Mouse (Mus musculus): ENCODE data around the gene Zfyve28. TPM values are rescaled to one million over a fixed set of nuclear protein-coding genes. Genes with fewer than 3 reads are reported as not detected.

Gene Zfyve28
- polyA plus RNA-seq, 1 experiment from 2014 or later, result 5.4 TPM

GRCm38 (mm10) chr5:34284156-34284750, 4.0 kb downstream of the Zfyve28 start:
- Histone ChIP-seq H3K9me3 (no peaks in the 10 kb centered on the region), H3K27me3 (peaks cover 47% of the 10 kb centered on the region), H3K4me2 (no peak overlapping the region), H3K36me3 (no peaks in the 10 kb centered on the region), H3K9ac (no peak overlapping the region), H3K27ac (no peak overlapping the region), H3K4me1 (replicated peaks) (peaks cover 25% of the 10 kb centered on the region), H3K4me3 (no peak overlapping the region)
- no peak for ATAC-seq (ENCODE audit: low FRiP score)
- WGBS, result 57% methylated on average over 3 of the region's 3 CpGs

DNA sequence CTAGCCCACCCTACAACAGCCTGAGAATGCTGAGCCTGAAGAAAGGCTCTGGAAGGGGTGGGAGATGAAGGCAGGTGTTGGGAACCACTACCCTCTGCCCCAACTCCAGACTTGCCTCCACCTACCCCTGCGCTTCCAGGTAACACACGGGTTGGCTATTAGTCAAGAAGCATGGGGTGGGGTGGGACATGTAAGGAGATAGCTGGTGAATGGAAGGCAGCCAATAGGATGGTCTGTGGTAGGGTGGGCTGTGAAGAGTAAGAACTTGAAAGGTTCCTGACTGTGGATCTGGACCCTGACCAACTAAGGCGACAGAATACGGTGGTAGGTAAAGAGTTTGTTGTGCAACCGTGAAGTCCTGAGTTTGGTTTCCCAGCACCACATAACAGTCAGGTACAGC, 4.9 kb downstream of the Zfyve28 start:
- H3K4me2 ChIP-seq, result no peak overlapping the region
- H3K36me3 ChIP-seq, result no peaks in the 10 kb centered on the region
- no peak overlapping the region for H3K9ac ChIP-seq
- no peak overlapping the region for H3K4me3 ChIP-seq
- peaks cover 22% of the 10 kb centered on the region for H3K4me1 ChIP-seq (replicated peaks)
- ATAC-seq (ENCODE audit: low FRiP score), result no peak
- no peaks in the 10 kb centered on the region for H3K9me3 ChIP-seq
- H3K27ac ChIP-seq, result no peak overlapping the region
- H3K27me3 ChIP-seq, result peaks cover 43% of the 10 kb centered on the region
- WGBS, result 83% methylated on average over 5 of the region's 5 CpGs

- no peak overlapping the region for H3K4me2 ChIP-seq
- no peaks in the 10 kb centered on the region for H3K9me3 ChIP-seq
- peaks cover 4% of the 10 kb centered on the region; the same call in 1 of the 2 replicates for H3K4me1 ChIP-seq (replicated peaks)
- H3K36me3 ChIP-seq, result no peaks in the 10 kb centered on the region
- no peak overlapping the region for H3K9ac ChIP-seq
- no peak for ATAC-seq (ENCODE audit: low FRiP score)
- no peak overlapping the region for H3K4me3 ChIP-seq
- peaks cover 25% of the 10 kb centered on the region for H3K27me3 ChIP-seq
- 87% methylated on average over 7 of the region's 7 CpGs for WGBS
- no peak overlapping the region for H3K27ac ChIP-seq
These were observed 7.3 kb downstream of the Zfyve28 start for GRCm38 (mm10) chr5:34280976-34281375.

GRCm38 (mm10) chr5:34279214-34279613, 9.0 kb downstream of the Zfyve28 start:
- WGBS, result 89% methylated on average over 9 of the region's 9 CpGs
- Histone ChIP-seq H3K9ac (no peak overlapping the region), H3K36me3 (no peaks in the 10 kb centered on the region), H3K27ac (no peak overlapping the region), H3K4me3 (no peak overlapping the region), H3K27me3 (peaks cover 11% of the 10 kb centered on the region), H3K9me3 (no peaks in the 10 kb centered on the region), H3K4me1 (replicated peaks) (peaks cover 5% of the 10 kb centered on the region; the same call in 1 of the 2 replicates), H3K4me2 (no peak overlapping the region)
- no peak for ATAC-seq (ENCODE audit: low FRiP score)

- 73% methylated on average over 4 of the region's 4 CpGs for WGBS
- peaks cover 8% of the 10 kb centered on the region; the same call in 1 of the 2 replicates for H3K27me3 ChIP-seq
- peaks cover 11% of the 10 kb centered on the region for H3K4me1 ChIP-seq (replicated peaks)
- H3K9ac ChIP-seq, result no peak overlapping the region
- H3K4me2 ChIP-seq, result no peak overlapping the region
- H3K9me3 ChIP-seq, result no peaks in the 10 kb centered on the region
- ATAC-seq (ENCODE audit: low FRiP score), result no peak
- no peaks in the 10 kb centered on the region for H3K36me3 ChIP-seq
- H3K27ac ChIP-seq, result no peak overlapping the region
- no peak overlapping the region for H3K4me3 ChIP-seq
These were observed 10.2 kb downstream of the Zfyve28 start for GRCm38 (mm10) chr5:34278058-34278457.

DNA sequence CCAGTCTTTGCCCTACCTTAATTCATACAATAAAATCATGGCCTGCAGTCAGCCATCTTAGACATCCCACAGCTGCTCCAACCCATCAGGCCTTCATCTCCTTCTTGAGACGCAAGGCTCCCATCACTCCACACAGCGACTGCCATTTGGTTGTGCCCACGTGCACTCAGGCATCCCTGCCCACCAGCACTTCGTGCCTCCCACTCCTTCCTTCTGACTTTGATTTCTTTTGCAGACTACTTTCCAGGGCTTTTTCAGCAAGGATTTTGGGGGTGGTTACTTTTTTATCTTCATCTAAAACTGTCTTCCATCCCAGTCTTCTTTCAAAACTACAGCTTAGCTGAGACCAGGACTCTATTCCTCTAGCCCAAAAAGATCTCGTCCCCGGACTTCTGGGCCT, 11.5 kb downstream of the Zfyve28 start:
- WGBS, result 87% methylated on average over 6 of the region's 6 CpGs
- Histone ChIP-seq H3K9ac (no peak overlapping the region), H3K4me2 (no peak overlapping the region)

GRCm38 (mm10) chr5:34276191-34276590, 12.1 kb downstream of the Zfyve28 start:
- Histone ChIP-seq H3K4me1 (replicated peaks) (peaks cover 7% of the 10 kb centered on the region; the same call in 1 of the 2 replicates), H3K4me3 (no peak overlapping the region), H3K4me2 (no peak overlapping the region), H3K9me3 (no peaks in the 10 kb centered on the region), H3K27me3 (no peaks in the 10 kb centered on the region), H3K27ac (no peak overlapping the region), H3K9ac (no peak overlapping the region), H3K36me3 (no peaks in the 10 kb centered on the region)
- WGBS, result 92% methylated on average over 7 of the region's 7 CpGs
- ATAC-seq (ENCODE audit: low FRiP score), result no peak

More for the DNA sequence above, 11.5 kb downstream of the Zfyve28 start:
- no peaks in the 10 kb centered on the region for H3K36me3 ChIP-seq
- no peak for ATAC-seq (ENCODE audit: low FRiP score)
- H3K4me3 ChIP-seq, result no peak overlapping the region
- H3K27ac ChIP-seq, result no peak overlapping the region
- 0 out of 2 replicates have a peak, but pooled peaks cover under 1% of the 10 kb centered on the region for H3K27me3 ChIP-seq
- no peaks in the 10 kb centered on the region for H3K9me3 ChIP-seq
- peaks cover 7% of the 10 kb centered on the region; the same call in 1 of the 2 replicates for H3K4me1 ChIP-seq (replicated peaks)

DNA sequence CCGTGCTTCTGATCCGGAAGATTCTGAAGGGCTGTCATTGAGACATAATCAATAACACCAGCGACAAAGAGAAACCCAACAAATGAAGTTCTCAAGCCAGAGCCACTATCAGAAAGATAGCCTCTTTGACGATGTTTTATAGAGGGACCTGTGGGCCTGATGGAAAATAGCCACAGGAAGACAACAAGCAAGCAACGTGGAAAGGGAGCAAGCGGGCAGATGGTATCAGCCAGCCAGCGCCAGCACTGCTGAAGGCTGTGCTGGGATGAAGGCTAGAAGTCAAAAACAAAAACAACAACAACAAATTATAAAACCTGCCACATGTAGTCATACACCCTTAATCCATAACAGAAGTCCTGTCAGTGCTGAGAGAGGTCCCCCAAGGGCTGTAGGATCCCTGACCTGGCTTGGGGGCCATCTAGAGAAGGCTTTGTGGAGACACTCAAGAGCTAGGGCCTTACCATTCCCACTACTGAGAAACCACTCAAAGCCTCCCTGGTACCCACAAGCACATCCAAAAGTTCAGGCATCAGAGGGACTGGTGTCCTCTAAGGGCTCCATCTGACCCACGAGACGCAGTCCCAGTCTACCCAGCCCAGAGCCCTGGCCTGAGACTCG, 13.5 kb downstream of the Zfyve28 start:
- Histone ChIP-seq H3K9me3 (no peaks in the 10 kb centered on the region), H3K36me3 (no peaks in the 10 kb centered on the region), H3K4me1 (replicated peaks) (peaks cover 7% of the 10 kb centered on the region; the same call in 1 of the 2 replicates), H3K27ac (no peak overlapping the region), H3K9ac (no peak overlapping the region), H3K4me2 (no peak overlapping the region), H3K27me3 (no peaks in the 10 kb centered on the region), H3K4me3 (no peak overlapping the region)
- WGBS, result 87% methylated on average over 10 of the region's 10 CpGs
- no peak for ATAC-seq (ENCODE audit: low FRiP score)

- no peak overlapping the region for H3K9ac ChIP-seq
- no peaks in the 10 kb centered on the region for H3K27me3 ChIP-seq
- H3K4me3 ChIP-seq, result no peak overlapping the region
- 89% methylated on average over 3 of the region's 3 CpGs for WGBS
- H3K27ac ChIP-seq, result no peak overlapping the region
- H3K4me1 ChIP-seq (replicated peaks), result peaks cover 7% of the 10 kb centered on the region; the same call in 1 of the 2 replicates
- no peak overlapping the region for H3K4me2 ChIP-seq
- no peaks in the 10 kb centered on the region for H3K9me3 ChIP-seq
- no peaks in the 10 kb centered on the region for H3K36me3 ChIP-seq
- ATAC-seq (ENCODE audit: low FRiP score), result no peak
These were observed 14.0 kb downstream of the Zfyve28 start for GRCm38 (mm10) chr5:34274268-34274667.

- ATAC-seq (ENCODE audit: low FRiP score), result no peak
These were observed 15.0 kb downstream of the Zfyve28 start for GRCm38 (mm10) chr5:34273251-34273681.

GRCm38 (mm10) chr5:34271743-34272142, 16.5 kb downstream of the Zfyve28 start:
- 23% methylated on average over 4 of the region's 4 CpGs for WGBS
- H3K9me3 ChIP-seq, result no peaks in the 10 kb centered on the region
- H3K4me1 ChIP-seq (replicated peaks), result peaks cover 10% of the 10 kb centered on the region; the same call in 1 of the 2 replicates
- no peak overlapping the region for H3K9ac ChIP-seq
- no peak overlapping the region for H3K27ac ChIP-seq
- no peak overlapping the region for H3K4me2 ChIP-seq
- no peaks in the 10 kb centered on the region for H3K36me3 ChIP-seq
- no peak for ATAC-seq (ENCODE audit: low FRiP score)
- no peak overlapping the region for H3K4me3 ChIP-seq
- H3K27me3 ChIP-seq, result no peaks in the 10 kb centered on the region

More at GRCm38 (mm10) chr5:34273251-34273681, 15.0 kb downstream of the Zfyve28 start:
- H3K4me1 ChIP-seq (replicated peaks), result peaks cover 7% of the 10 kb centered on the region; the same call in 1 of the 2 replicates
- H3K9ac ChIP-seq, result no peak overlapping the region
- no peak overlapping the region for H3K4me2 ChIP-seq
- no peak overlapping the region for H3K27ac ChIP-seq
- H3K27me3 ChIP-seq, result no peaks in the 10 kb centered on the region
- 89% methylated on average over 5 of the region's 5 CpGs for WGBS
- H3K36me3 ChIP-seq, result no peaks in the 10 kb centered on the region
- no peak overlapping the region for H3K4me3 ChIP-seq
- H3K9me3 ChIP-seq, result no peaks in the 10 kb centered on the region

GRCm38 (mm10) chr5:34269921-34270465, 18.3 kb downstream of the Zfyve28 start:
- Histone ChIP-seq H3K4me3 (no peak overlapping the region), H3K4me2 (no peak overlapping the region), H3K36me3 (no peaks in the 10 kb centered on the region), H3K4me1 (replicated peaks) (peaks cover 10% of the 10 kb centered on the region; the same call in 1 of the 2 replicates), H3K27ac (no peak overlapping the region), H3K9me3 (no peaks in the 10 kb centered on the region), H3K9ac (no peak overlapping the region), H3K27me3 (no peaks in the 10 kb centered on the region)
- WGBS, result 77% methylated on average over 12 of the region's 12 CpGs
- no peak for ATAC-seq (ENCODE audit: low FRiP score)

Data from hindbrain, embryonic 13.5 days (tissue).